Mouse (Mus musculus): ENCODE measurements at regions not wholly inside any gene's neighbourhood (a gene's known extent, or its start where the extent isn't known, plus 50 kb on each side); places are given as distances from the start of the nearest gene placed in this dataset.

DNA sequence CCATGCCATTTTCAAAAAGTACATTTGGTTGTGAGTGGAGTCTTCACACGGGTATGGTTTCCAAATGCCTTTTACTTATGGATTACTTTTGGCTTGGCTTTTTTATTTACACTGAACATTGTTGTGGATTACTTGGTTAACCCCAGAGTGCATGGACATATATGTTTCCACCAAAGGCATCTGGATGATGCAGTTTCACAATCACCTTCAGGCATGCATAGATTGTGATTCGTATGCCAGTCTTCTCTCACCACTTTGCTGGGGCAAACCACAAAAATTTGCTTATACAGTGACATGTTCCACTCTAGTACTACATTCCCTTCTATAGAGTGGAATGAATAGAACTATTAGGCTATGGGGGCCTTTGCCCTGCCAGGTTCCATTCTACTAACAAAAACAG is 278.4 kb upstream of the Gm9747 start:
- H3K36me3 ChIP-seq (ENCODE audit: control insufficient read depth, insufficient read depth, low read length, poor library complexity, severe bottlenecking) = no peaks in the 10 kb centered on the region
- H3K4me3 ChIP-seq (ENCODE audit: insufficient read depth in 1 of 2, low read depth in 1 of 2, low read length in 2 of 2, poor library complexity in 1 of 2, severe bottlenecking in 1 of 2) = no peak overlapping the region
- H3K27ac ChIP-seq (ENCODE audit: insufficient read depth, low read depth, low read length, poor library complexity, severe bottlenecking) = no peak overlapping the region
- TF ChIP-seq ZC3H11A (IDR thresholded peaks at IDR 0.05; ENCODE audit: borderline replicate concordance, low read depth, low read length) (no peak), CHD2 (IDR thresholded peaks at IDR 0.05; ENCODE audit: low read depth, low read length) (no peak), MAFK (IDR thresholded peaks at IDR 0.05; ENCODE audit: insufficient read depth, low read depth, low read length) (no peak), HCFC1 (IDR thresholded peaks at IDR 0.05; ENCODE audit: borderline replicate concordance, insufficient read depth, low read length) (no peak), ZNF384 (IDR thresholded peaks at IDR 0.05; ENCODE audit: low read depth, low read length) (no peak)
- DNase-seq (ENCODE audit: low read depth, low spot score) = no peak
- no peak overlapping the region for H3K9ac ChIP-seq (ENCODE audit: insufficient read depth, low read depth, low read length, poor library complexity, severe bottlenecking)
- H3K4me1 ChIP-seq (ENCODE audit: control insufficient read depth in 2 of 2, insufficient read depth in 2 of 2, low read length in 2 of 2, poor library complexity in 1 of 2) = no peaks in the 10 kb centered on the region
- in situ Hi-C loops (cut with MboI; ENCODE audit: low sequenced_read_pairs in 2 of 2, unreplicated experiment in 2 of 2) = no loop called here
- no peaks in the 10 kb centered on the region for H3K9me3 ChIP-seq (ENCODE audit: control insufficient read depth, insufficient read depth, low read depth, low read length)

DNA sequence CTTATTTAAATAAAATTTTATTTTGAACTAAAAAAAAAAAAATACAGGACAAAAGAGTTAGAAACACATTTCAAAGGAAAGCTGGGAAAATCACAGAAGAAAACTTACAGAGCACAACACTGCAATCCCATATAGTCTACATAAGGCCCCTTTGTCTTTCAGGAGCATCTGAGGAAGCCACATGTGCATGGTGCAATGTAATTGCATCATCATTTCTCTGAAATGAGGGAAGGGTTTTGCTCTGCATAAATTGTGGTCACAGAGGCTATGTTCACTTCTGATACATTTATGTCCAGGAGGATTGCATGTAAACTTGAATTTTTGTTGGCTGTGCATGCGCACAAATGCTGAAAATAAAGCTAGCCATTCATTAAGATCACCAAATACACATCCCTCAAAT is 265.9 kb upstream of the Gm9747 start:
- no peaks in the 10 kb centered on the region for H3K9me3 ChIP-seq (ENCODE audit: control insufficient read depth, insufficient read depth, low read depth, low read length)
- DNase-seq (ENCODE audit: low read depth, low spot score) = no peak
- no peaks in the 10 kb centered on the region for H3K4me1 ChIP-seq (ENCODE audit: control insufficient read depth in 2 of 2, insufficient read depth in 2 of 2, low read length in 2 of 2, poor library complexity in 1 of 2)
- in situ Hi-C loops (cut with MboI; ENCODE audit: low sequenced_read_pairs in 2 of 2, unreplicated experiment in 2 of 2) = no loop called here
- H3K4me3 ChIP-seq (ENCODE audit: insufficient read depth in 1 of 2, low read depth in 1 of 2, low read length in 2 of 2, poor library complexity in 1 of 2, severe bottlenecking in 1 of 2) = no peak overlapping the region
- H3K36me3 ChIP-seq (ENCODE audit: control insufficient read depth, insufficient read depth, low read length, poor library complexity, severe bottlenecking) = no peaks in the 10 kb centered on the region
- TF ChIP-seq MAFK (IDR thresholded peaks at IDR 0.05; ENCODE audit: insufficient read depth, low read depth, low read length) = no peak
- TF ChIP-seq ZC3H11A (IDR thresholded peaks at IDR 0.05; ENCODE audit: borderline replicate concordance, low read depth, low read length) = no peak
- TF ChIP-seq HCFC1 (IDR thresholded peaks at IDR 0.05; ENCODE audit: borderline replicate concordance, insufficient read depth, low read length) = no peak
- TF ChIP-seq ZNF384 (IDR thresholded peaks at IDR 0.05; ENCODE audit: low read depth, low read length) = no peak
- TF ChIP-seq CHD2 (IDR thresholded peaks at IDR 0.05; ENCODE audit: low read depth, low read length) = no peak
- no peak overlapping the region for H3K27ac ChIP-seq (ENCODE audit: insufficient read depth, low read depth, low read length, poor library complexity, severe bottlenecking)
- H3K9ac ChIP-seq (ENCODE audit: insufficient read depth, low read depth, low read length, poor library complexity, severe bottlenecking) = no peak overlapping the region

DNA sequence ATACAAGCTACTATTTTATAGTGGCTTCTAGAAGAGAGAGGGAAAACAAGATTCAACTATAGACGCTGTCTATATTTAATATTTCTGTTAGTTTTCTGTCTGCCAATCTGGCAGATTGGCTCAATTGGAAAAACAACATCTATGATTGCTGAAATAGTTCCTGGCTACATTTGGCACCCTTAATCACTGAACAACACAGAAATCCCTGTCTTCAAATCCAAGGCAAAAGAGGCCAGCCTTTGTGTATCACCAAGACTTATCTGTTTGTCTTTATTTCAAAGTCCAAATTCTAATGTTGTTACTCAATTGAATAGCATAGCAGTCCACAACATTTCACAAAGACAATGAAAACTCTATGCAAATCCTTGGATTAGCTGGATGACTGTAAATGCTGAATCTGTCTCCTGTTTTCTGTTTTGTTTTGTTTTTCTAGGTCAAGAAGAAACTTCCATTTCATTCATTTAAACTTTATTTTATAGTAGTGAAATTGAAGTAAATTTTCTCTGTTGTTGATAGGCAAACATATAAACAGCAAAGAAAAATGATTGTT is 265.1 kb upstream of the Gm9747 start:
- Histone ChIP-seq H3K4me3 (ENCODE audit: insufficient read depth in 1 of 2, low read depth in 1 of 2, low read length in 2 of 2, poor library complexity in 1 of 2, severe bottlenecking in 1 of 2) (no peak overlapping the region), H3K9ac (ENCODE audit: insufficient read depth, low read depth, low read length, poor library complexity, severe bottlenecking) (no peak overlapping the region), H3K9me3 (ENCODE audit: control insufficient read depth, insufficient read depth, low read depth, low read length) (no peaks in the 10 kb centered on the region), H3K27ac (ENCODE audit: insufficient read depth, low read depth, low read length, poor library complexity, severe bottlenecking) (no peak overlapping the region), H3K36me3 (ENCODE audit: control insufficient read depth, insufficient read depth, low read length, poor library complexity, severe bottlenecking) (no peaks in the 10 kb centered on the region), H3K4me1 (ENCODE audit: control insufficient read depth in 2 of 2, insufficient read depth in 2 of 2, low read length in 2 of 2, poor library complexity in 1 of 2) (no peaks in the 10 kb centered on the region)
- TF ChIP-seq ZNF384 (IDR thresholded peaks at IDR 0.05; ENCODE audit: low read depth, low read length) (no peak), ZC3H11A (IDR thresholded peaks at IDR 0.05; ENCODE audit: borderline replicate concordance, low read depth, low read length) (no peak), HCFC1 (IDR thresholded peaks at IDR 0.05; ENCODE audit: borderline replicate concordance, insufficient read depth, low read length) (no peak), MAFK (IDR thresholded peaks at IDR 0.05; ENCODE audit: insufficient read depth, low read depth, low read length) (no peak), CHD2 (IDR thresholded peaks at IDR 0.05; ENCODE audit: low read depth, low read length) (no peak)
- in situ Hi-C loops (cut with MboI; ENCODE audit: low sequenced_read_pairs in 2 of 2, unreplicated experiment in 2 of 2) = no loop called here
- DNase-seq (ENCODE audit: low read depth, low spot score) = no peak

DNA sequence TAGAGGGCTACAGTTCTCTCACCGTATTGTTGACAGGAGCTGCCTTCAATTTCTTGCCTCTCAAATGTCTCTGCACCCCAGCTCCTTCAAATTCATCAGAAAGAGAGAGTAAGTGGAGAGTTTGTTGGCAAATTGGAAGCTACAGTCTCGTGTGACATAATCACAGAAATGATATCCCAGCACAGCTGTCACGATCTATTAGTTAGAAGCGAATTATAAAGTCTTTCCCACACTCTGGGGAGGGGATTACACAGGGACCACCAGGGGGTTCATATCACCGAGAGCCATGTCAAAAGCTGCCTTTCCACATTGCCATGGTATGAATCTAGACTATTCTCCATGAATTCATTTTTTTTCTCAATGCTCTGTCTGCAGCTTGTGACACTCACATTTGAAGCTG is 260.3 kb upstream of the Gm9747 start:
- no peaks in the 10 kb centered on the region for H3K4me1 ChIP-seq (ENCODE audit: control insufficient read depth in 2 of 2, insufficient read depth in 2 of 2, low read length in 2 of 2, poor library complexity in 1 of 2)
- H3K36me3 ChIP-seq (ENCODE audit: control insufficient read depth, insufficient read depth, low read length, poor library complexity, severe bottlenecking) = no peaks in the 10 kb centered on the region
- no peak overlapping the region for H3K4me3 ChIP-seq (ENCODE audit: insufficient read depth in 1 of 2, low read depth in 1 of 2, low read length in 2 of 2, poor library complexity in 1 of 2, severe bottlenecking in 1 of 2)
- in situ Hi-C loops (cut with MboI; ENCODE audit: low sequenced_read_pairs in 2 of 2, unreplicated experiment in 2 of 2) = no loop called here
- H3K9ac ChIP-seq (ENCODE audit: insufficient read depth, low read depth, low read length, poor library complexity, severe bottlenecking) = no peak overlapping the region
- no peaks in the 10 kb centered on the region for H3K9me3 ChIP-seq (ENCODE audit: control insufficient read depth, insufficient read depth, low read depth, low read length)
- no peak for DNase-seq (ENCODE audit: low read depth, low spot score)
- TF ChIP-seq HCFC1 (IDR thresholded peaks at IDR 0.05; ENCODE audit: borderline replicate concordance, insufficient read depth, low read length) (no peak), MAFK (IDR thresholded peaks at IDR 0.05; ENCODE audit: insufficient read depth, low read depth, low read length) (no peak), CHD2 (IDR thresholded peaks at IDR 0.05; ENCODE audit: low read depth, low read length) (no peak), ZNF384 (IDR thresholded peaks at IDR 0.05; ENCODE audit: low read depth, low read length) (no peak), ZC3H11A (IDR thresholded peaks at IDR 0.05; ENCODE audit: borderline replicate concordance, low read depth, low read length) (no peak)
- no peak overlapping the region for H3K27ac ChIP-seq (ENCODE audit: insufficient read depth, low read depth, low read length, poor library complexity, severe bottlenecking)

DNA sequence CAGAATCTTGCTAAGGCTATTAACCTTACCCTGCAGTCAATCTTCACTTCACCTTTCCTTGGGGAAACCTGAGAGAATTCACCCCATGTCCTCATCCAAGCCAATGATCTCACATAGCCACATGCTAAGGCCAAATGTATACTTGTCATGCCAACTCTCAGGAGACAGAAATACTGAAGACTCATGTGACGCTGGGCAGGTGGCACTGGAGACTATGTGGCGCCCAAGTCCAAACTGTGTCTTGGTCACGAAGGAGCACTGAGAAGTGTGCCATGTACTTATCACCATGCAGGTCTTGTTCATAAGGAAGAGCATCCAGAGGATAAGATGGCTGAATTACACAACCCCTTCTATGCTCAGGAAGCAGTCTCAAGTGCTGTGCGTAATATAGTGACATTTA is 259.4 kb upstream of the Gm9747 start:
- in situ Hi-C loops (cut with MboI; ENCODE audit: low sequenced_read_pairs in 2 of 2, unreplicated experiment in 2 of 2) = no loop called here
- TF ChIP-seq MAFK (IDR thresholded peaks at IDR 0.05; ENCODE audit: insufficient read depth, low read depth, low read length) (no peak), ZNF384 (IDR thresholded peaks at IDR 0.05; ENCODE audit: low read depth, low read length) (no peak), HCFC1 (IDR thresholded peaks at IDR 0.05; ENCODE audit: borderline replicate concordance, insufficient read depth, low read length) (no peak), ZC3H11A (IDR thresholded peaks at IDR 0.05; ENCODE audit: borderline replicate concordance, low read depth, low read length) (no peak), CHD2 (IDR thresholded peaks at IDR 0.05; ENCODE audit: low read depth, low read length) (no peak)
- H3K4me3 ChIP-seq (ENCODE audit: insufficient read depth in 1 of 2, low read depth in 1 of 2, low read length in 2 of 2, poor library complexity in 1 of 2, severe bottlenecking in 1 of 2) = no peak overlapping the region
- no peak overlapping the region for H3K9ac ChIP-seq (ENCODE audit: insufficient read depth, low read depth, low read length, poor library complexity, severe bottlenecking)
- no peaks in the 10 kb centered on the region for H3K4me1 ChIP-seq (ENCODE audit: control insufficient read depth in 2 of 2, insufficient read depth in 2 of 2, low read length in 2 of 2, poor library complexity in 1 of 2)
- no peak for DNase-seq (ENCODE audit: low read depth, low spot score)
- H3K27ac ChIP-seq (ENCODE audit: insufficient read depth, low read depth, low read length, poor library complexity, severe bottlenecking) = no peak overlapping the region
- no peaks in the 10 kb centered on the region for H3K9me3 ChIP-seq (ENCODE audit: control insufficient read depth, insufficient read depth, low read depth, low read length)
- no peaks in the 10 kb centered on the region for H3K36me3 ChIP-seq (ENCODE audit: control insufficient read depth, insufficient read depth, low read length, poor library complexity, severe bottlenecking)
